Mouse (Mus musculus): ENCODE measurements around the gene Serpinf1.

Gene Serpinf1

GRCm38 (mm10) chr11:75422013-75422792 is at the start of gene Serpinf1:
Gene Serpinf1, minus strand, starts transcription at chr11:75422701.
- no peak for ATAC-seq (ENCODE audit: insufficient number of reproducible peaks, low FRiP score, low TSS enrichment)

- ATAC-seq (ENCODE audit: insufficient number of reproducible peaks, low FRiP score, low TSS enrichment), result no peak
Observed at GRCm38 (mm10) chr11:75470675-75471074, 48.2 kb upstream of the Serpinf1 start.

GRCm38 (mm10) chr11:75469261-75469660 is 46.8 kb upstream of the Serpinf1 start:
- ATAC-seq (ENCODE audit: insufficient number of reproducible peaks, low FRiP score, low TSS enrichment), result no peak

GRCm38 (mm10) chr11:75468410-75468809 is 45.9 kb upstream of the Serpinf1 start:
- ATAC-seq (ENCODE audit: insufficient number of reproducible peaks, low FRiP score, low TSS enrichment), result no peak

- no peak for ATAC-seq (ENCODE audit: insufficient number of reproducible peaks, low FRiP score, low TSS enrichment)
Observed at GRCm38 (mm10) chr11:75467512-75468215, 45.2 kb upstream of the Serpinf1 start.

GRCm38 (mm10) chr11:75466731-75467505 is 44.4 kb upstream of the Serpinf1 start:
- ATAC-seq (ENCODE audit: insufficient number of reproducible peaks, low FRiP score, low TSS enrichment), result no peak

- no peak for ATAC-seq (ENCODE audit: insufficient number of reproducible peaks, low FRiP score, low TSS enrichment)
Observed at GRCm38 (mm10) chr11:75465051-75465450, 42.5 kb upstream of the Serpinf1 start.

GRCm38 (mm10) chr11:75464417-75464816 is 41.9 kb upstream of the Serpinf1 start:
- ATAC-seq (ENCODE audit: insufficient number of reproducible peaks, low FRiP score, low TSS enrichment), result no peak

GRCm38 (mm10) chr11:75463624-75464023 is 41.1 kb upstream of the Serpinf1 start:
- no peak for ATAC-seq (ENCODE audit: insufficient number of reproducible peaks, low FRiP score, low TSS enrichment)

GRCm38 (mm10) chr11:75462865-75463336 is 40.4 kb upstream of the Serpinf1 start:
- ATAC-seq (ENCODE audit: insufficient number of reproducible peaks, low FRiP score, low TSS enrichment), result no peak

GRCm38 (mm10) chr11:75462253-75462783 is 39.8 kb upstream of the Serpinf1 start:
- no peak for ATAC-seq (ENCODE audit: insufficient number of reproducible peaks, low FRiP score, low TSS enrichment)

GRCm38 (mm10) chr11:75461743-75462252 is 39.3 kb upstream of the Serpinf1 start:
- ATAC-seq (ENCODE audit: insufficient number of reproducible peaks, low FRiP score, low TSS enrichment), result no peak

GRCm38 (mm10) chr11:75460844-75461742 is 38.6 kb upstream of the Serpinf1 start, which contains the start of gene Tlcd2:
Gene Tlcd2, plus strand, starts transcription at chr11:75461715.
- peak; percentile 90 for ATAC-seq (ENCODE audit: insufficient number of reproducible peaks, low FRiP score, low TSS enrichment)

- peak; percentile 63; the same call in 1 of the 2 replicates for ATAC-seq (ENCODE audit: insufficient number of reproducible peaks, low FRiP score, low TSS enrichment)
Observed at GRCm38 (mm10) chr11:75460103-75460843, 37.8 kb upstream of the Serpinf1 start.

GRCm38 (mm10) chr11:75459751-75460102 is 37.2 kb upstream of the Serpinf1 start:
- ATAC-seq (ENCODE audit: insufficient number of reproducible peaks, low FRiP score, low TSS enrichment), result no peak

GRCm38 (mm10) chr11:75459141-75459711 is 36.7 kb upstream of the Serpinf1 start:
- no peak for ATAC-seq (ENCODE audit: insufficient number of reproducible peaks, low FRiP score, low TSS enrichment)

GRCm38 (mm10) chr11:75458628-75459041 is 36.1 kb upstream of the Serpinf1 start:
- ATAC-seq (ENCODE audit: insufficient number of reproducible peaks, low FRiP score, low TSS enrichment), result no peak

- no peak for ATAC-seq (ENCODE audit: insufficient number of reproducible peaks, low FRiP score, low TSS enrichment)
Observed at GRCm38 (mm10) chr11:75458169-75458568, 35.7 kb upstream of the Serpinf1 start.

Data from cerebellum, adult (tissue).